Mouse (Mus musculus) liver, embryonic 14.5 days (tissue): Measurements from ENCODE around the gene Gprc5d.

Experiments used
- CTCF ChIP-seq: IDR thresholded peaks from 2 replicates; pipeline ENCODE4 v1.5.1; 2016; ENCODE audit warnings: antibody characterized with exemption, low read depth, control low read depth
- EP300 ChIP-seq: IDR thresholded peaks from 2 replicates; pipeline ENCODE4 v1.6.1; 2016; ENCODE audit warnings: antibody characterized with exemption, low read depth

GRCm38 (mm10) chr6:135089786-135090185 lies 28.3 kb downstream of the Gprc5d start:
- TF ChIP-seq CTCF (no peak), EP300 (no peak)
